Mouse (Mus musculus): Measurements from ENCODE around the gene Plxna4. TPM values are rescaled to one million over a fixed set of nuclear protein-coding genes. Genes with fewer than 3 reads are reported as not detected.

Gene Plxna4
- polyA plus RNA-seq, 1 experiment, result 0.36 TPM

- Histone ChIP-seq H3K27ac (replicated peaks; ENCODE audit: low read depth, low read length) (no peak overlapping the region), H3K4me1 (ENCODE audit: control insufficient read depth, insufficient read depth, insufficient read length, low read length) (no peaks in the 10 kb centered on the region), H3K4me3 (ENCODE audit: insufficient read depth, low read depth, low read length) (no peak overlapping the region)
Observed at GRCm38 (mm10) chr6:32159931-32160330, 428.1 kb downstream of the Plxna4 start.

GRCm38 (mm10) chr6:32158347-32158746 is 429.6 kb downstream of the Plxna4 start:
- no peak overlapping the region for H3K27ac ChIP-seq (replicated peaks; ENCODE audit: low read depth, low read length)
- no peak overlapping the region for H3K4me3 ChIP-seq (ENCODE audit: insufficient read depth, low read depth, low read length)
- H3K4me1 ChIP-seq (ENCODE audit: control insufficient read depth, insufficient read depth, insufficient read length, low read length), result no peaks in the 10 kb centered on the region

- Histone ChIP-seq H3K4me3 (ENCODE audit: insufficient read depth, low read depth, low read length) (no peak overlapping the region), H3K27ac (replicated peaks; ENCODE audit: low read depth, low read length) (no peak overlapping the region), H3K4me1 (ENCODE audit: control insufficient read depth, insufficient read depth, insufficient read length, low read length) (no peaks in the 10 kb centered on the region)
Observed at GRCm38 (mm10) chr6:32153170-32153569, 434.8 kb downstream of the Plxna4 start.

GRCm38 (mm10) chr6:32150836-32151235 is 437.2 kb downstream of the Plxna4 start:
- no peak overlapping the region for H3K4me3 ChIP-seq (ENCODE audit: insufficient read depth, low read depth, low read length)
- no peak overlapping the region for H3K27ac ChIP-seq (replicated peaks; ENCODE audit: low read depth, low read length)
- H3K4me1 ChIP-seq (ENCODE audit: control insufficient read depth, insufficient read depth, insufficient read length, low read length), result no peaks in the 10 kb centered on the region

- no peak overlapping the region for H3K4me3 ChIP-seq (ENCODE audit: insufficient read depth, low read depth, low read length)
- no peak overlapping the region for H3K27ac ChIP-seq (replicated peaks; ENCODE audit: low read depth, low read length)
- no peaks in the 10 kb centered on the region for H3K4me1 ChIP-seq (ENCODE audit: control insufficient read depth, insufficient read depth, insufficient read length, low read length)
Observed at GRCm38 (mm10) chr6:32144771-32145170, 443.2 kb downstream of the Plxna4 start.

GRCm38 (mm10) chr6:32139537-32139936 is 448.5 kb downstream of the Plxna4 start:
- H3K4me3 ChIP-seq (ENCODE audit: insufficient read depth, low read depth, low read length), result no peak overlapping the region
- no peak overlapping the region for H3K27ac ChIP-seq (replicated peaks; ENCODE audit: low read depth, low read length)
- no peaks in the 10 kb centered on the region for H3K4me1 ChIP-seq (ENCODE audit: control insufficient read depth, insufficient read depth, insufficient read length, low read length)

- Histone ChIP-seq H3K4me3 (ENCODE audit: insufficient read depth, low read depth, low read length) (no peak overlapping the region), H3K27ac (replicated peaks; ENCODE audit: low read depth, low read length) (no peak overlapping the region), H3K4me1 (ENCODE audit: control insufficient read depth, insufficient read depth, insufficient read length, low read length) (no peaks in the 10 kb centered on the region)
Observed at GRCm38 (mm10) chr6:32126914-32127313, 461.1 kb downstream of the Plxna4 start.

GRCm38 (mm10) chr6:32122584-32123265 is 465.3 kb downstream of the Plxna4 start:
- Histone ChIP-seq H3K4me3 (ENCODE audit: insufficient read depth, low read depth, low read length) (no peak overlapping the region), H3K27ac (replicated peaks; ENCODE audit: low read depth, low read length) (no peak overlapping the region), H3K4me1 (ENCODE audit: control insufficient read depth, insufficient read depth, insufficient read length, low read length) (no peaks in the 10 kb centered on the region)

- Histone ChIP-seq H3K27ac (replicated peaks; ENCODE audit: low read depth, low read length) (no peak overlapping the region), H3K4me3 (ENCODE audit: insufficient read depth, low read depth, low read length) (no peak overlapping the region), H3K4me1 (ENCODE audit: control insufficient read depth, insufficient read depth, insufficient read length, low read length) (no peaks in the 10 kb centered on the region)
Observed at GRCm38 (mm10) chr6:32120931-32121330, 467.1 kb downstream of the Plxna4 start.

- Histone ChIP-seq H3K27ac (replicated peaks; ENCODE audit: low read depth, low read length) (no peak overlapping the region), H3K4me3 (ENCODE audit: insufficient read depth, low read depth, low read length) (no peak overlapping the region), H3K4me1 (ENCODE audit: control insufficient read depth, insufficient read depth, insufficient read length, low read length) (no peaks in the 10 kb centered on the region)
Observed at GRCm38 (mm10) chr6:32109207-32109606, 478.8 kb downstream of the Plxna4 start.

- no peaks in the 10 kb centered on the region for H3K4me1 ChIP-seq (ENCODE audit: control insufficient read depth, insufficient read depth, insufficient read length, low read length)
- no peak overlapping the region for H3K27ac ChIP-seq (replicated peaks; ENCODE audit: low read depth, low read length)
- no peak overlapping the region for H3K4me3 ChIP-seq (ENCODE audit: insufficient read depth, low read depth, low read length)
Observed at GRCm38 (mm10) chr6:32105547-32106275, 482.3 kb downstream of the Plxna4 start.

Data from brown adipose tissue, adult 24 weeks (tissue).